Mouse (Mus musculus): ENCODE measurements around the gene Stx8. TPM values are rescaled to one million over a fixed set of nuclear protein-coding genes. Genes with fewer than 3 reads are reported as not detected.

Stx8 gene
- polyA plus RNA-seq, 1 experiment from 2014 or later = 68.5 TPM

DNA sequence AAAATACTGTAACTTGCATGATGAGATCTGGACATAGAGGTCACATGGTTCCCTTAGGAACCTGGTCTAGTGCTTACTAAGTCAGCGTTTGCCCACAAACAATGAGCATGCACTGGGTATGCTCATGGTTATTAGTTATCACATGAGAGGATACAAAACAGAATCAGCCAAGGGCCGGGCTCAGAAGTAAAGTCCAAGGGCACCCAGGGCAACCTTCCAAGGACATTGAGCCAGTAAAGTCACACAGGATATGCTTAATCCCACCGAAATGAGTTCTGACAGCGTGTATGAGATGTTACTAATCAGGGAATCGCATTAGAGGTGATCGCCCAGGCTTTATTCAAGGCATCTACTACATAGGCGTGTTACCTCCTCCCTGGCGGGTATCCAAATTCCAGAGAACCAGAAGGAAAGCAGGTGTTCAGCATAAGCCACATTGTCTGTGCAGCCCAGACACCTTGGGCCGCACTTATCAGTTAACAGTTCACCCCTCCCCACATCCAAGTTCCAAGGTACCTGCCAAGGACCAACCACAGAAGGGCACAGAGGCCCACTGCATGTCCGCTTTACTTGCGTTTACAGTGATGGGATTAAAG, 67.4 kb downstream of the Stx8 start:
- H3K4me3 ChIP-seq (ENCODE audit: low read depth, low read length) = no peak overlapping the region
- H3K36me3 ChIP-seq (ENCODE audit: control insufficient read depth, insufficient read depth, low read length) = no peaks in the 10 kb centered on the region
- H3K4me1 ChIP-seq (ENCODE audit: control insufficient read depth, insufficient read depth, low read length) = 0 out of 2 replicates have a peak, but pooled peaks cover 12% of the 10 kb centered on the region
- H3K27ac ChIP-seq (ENCODE audit: low read length) = no peak overlapping the region
- 73% methylated on average over 11 of the region's 11 CpGs for WGBS
- no peak overlapping the region for H3K9ac ChIP-seq (replicated peaks; ENCODE audit: low read depth, low read length)
- no peaks in the 10 kb centered on the region for H3K9me3 ChIP-seq (ENCODE audit: control insufficient read depth, low read depth, low read length)
- no peak for ATAC-seq (ENCODE audit: insufficient number of reproducible peaks, insufficient read depth, low FRiP score, low read depth)
- no peak overlapping the region for H3K4me2 ChIP-seq (replicated peaks; ENCODE audit: low read depth, low read length)
- no peaks in the 10 kb centered on the region for H3K27me3 ChIP-seq (ENCODE audit: control insufficient read depth, insufficient read depth, low read length)

DNA sequence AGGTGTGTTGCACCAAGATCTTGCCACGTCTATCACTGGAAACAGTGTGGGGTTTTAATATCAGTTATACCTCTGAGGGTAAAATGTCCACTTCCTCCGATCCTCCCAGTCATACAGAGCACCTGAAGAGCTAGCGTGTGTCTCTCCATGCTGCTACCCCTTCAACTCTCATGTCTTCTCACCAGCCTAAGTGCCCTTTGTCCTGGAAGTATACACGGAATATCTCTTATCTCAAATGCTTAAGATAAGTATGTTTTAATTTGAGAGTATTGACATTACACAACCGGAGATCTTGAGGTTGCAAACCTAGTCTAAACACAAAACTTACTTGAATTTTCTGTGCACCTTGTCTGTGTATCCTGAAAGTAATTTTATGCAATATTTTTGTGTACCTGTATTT, 68.4 kb downstream of the Stx8 start:
- no peak overlapping the region for H3K27ac ChIP-seq (ENCODE audit: low read length)
- WGBS = 68% methylated on average over 5 of the region's 5 CpGs
- ATAC-seq (ENCODE audit: insufficient number of reproducible peaks, insufficient read depth, low FRiP score, low read depth) = no peak
- H3K4me1 ChIP-seq (ENCODE audit: control insufficient read depth, insufficient read depth, low read length) = 0 out of 2 replicates have a peak, but pooled peaks cover 9% of the 10 kb centered on the region
- no peak overlapping the region for H3K4me3 ChIP-seq (ENCODE audit: low read depth, low read length)
- no peaks in the 10 kb centered on the region for H3K9me3 ChIP-seq (ENCODE audit: control insufficient read depth, low read depth, low read length)
- H3K27me3 ChIP-seq (ENCODE audit: control insufficient read depth, insufficient read depth, low read length) = no peaks in the 10 kb centered on the region
- no peak overlapping the region for H3K9ac ChIP-seq (replicated peaks; ENCODE audit: low read depth, low read length)
- no peak overlapping the region for H3K4me2 ChIP-seq (replicated peaks; ENCODE audit: low read depth, low read length)
- no peaks in the 10 kb centered on the region for H3K36me3 ChIP-seq (ENCODE audit: control insufficient read depth, insufficient read depth, low read length)

- WGBS = 84% methylated on average over 4 of the region's 4 CpGs
Measured at GRCm38 (mm10) chr11:68035303-68035891, 69.4 kb downstream of the Stx8 start.

GRCm38 (mm10) chr11:68036133-68036959, 70.4 kb downstream of the Stx8 start:
- Histone ChIP-seq H3K27me3 (ENCODE audit: control insufficient read depth, insufficient read depth, low read length) (no peaks in the 10 kb centered on the region), H3K9ac (replicated peaks; ENCODE audit: low read depth, low read length) (no peak overlapping the region), H3K27ac (ENCODE audit: low read length) (no peak overlapping the region), H3K4me3 (ENCODE audit: low read depth, low read length) (no peak overlapping the region), H3K9me3 (ENCODE audit: control insufficient read depth, low read depth, low read length) (no peaks in the 10 kb centered on the region), H3K36me3 (ENCODE audit: control insufficient read depth, insufficient read depth, low read length) (no peaks in the 10 kb centered on the region), H3K4me1 (ENCODE audit: control insufficient read depth, insufficient read depth, low read length) (0 out of 2 replicates have a peak, but pooled peaks cover 9% of the 10 kb centered on the region), H3K4me2 (replicated peaks; ENCODE audit: low read depth, low read length) (no peak overlapping the region)
- WGBS = 50% methylated on average over 20 of the region's 20 CpGs
- no peak for ATAC-seq (ENCODE audit: insufficient number of reproducible peaks, insufficient read depth, low FRiP score, low read depth)

More at GRCm38 (mm10) chr11:68035303-68035891, 69.4 kb downstream of the Stx8 start:
- no peak for ATAC-seq (ENCODE audit: insufficient number of reproducible peaks, insufficient read depth, low FRiP score, low read depth)
- Histone ChIP-seq H3K27ac (ENCODE audit: low read length) (no peak overlapping the region), H3K4me1 (ENCODE audit: control insufficient read depth, insufficient read depth, low read length) (0 out of 2 replicates have a peak, but pooled peaks cover 9% of the 10 kb centered on the region), H3K9me3 (ENCODE audit: control insufficient read depth, low read depth, low read length) (no peaks in the 10 kb centered on the region), H3K4me2 (replicated peaks; ENCODE audit: low read depth, low read length) (no peak overlapping the region), H3K4me3 (ENCODE audit: low read depth, low read length) (no peak overlapping the region), H3K9ac (replicated peaks; ENCODE audit: low read depth, low read length) (no peak overlapping the region), H3K36me3 (ENCODE audit: control insufficient read depth, insufficient read depth, low read length) (no peaks in the 10 kb centered on the region), H3K27me3 (ENCODE audit: control insufficient read depth, insufficient read depth, low read length) (no peaks in the 10 kb centered on the region)

DNA sequence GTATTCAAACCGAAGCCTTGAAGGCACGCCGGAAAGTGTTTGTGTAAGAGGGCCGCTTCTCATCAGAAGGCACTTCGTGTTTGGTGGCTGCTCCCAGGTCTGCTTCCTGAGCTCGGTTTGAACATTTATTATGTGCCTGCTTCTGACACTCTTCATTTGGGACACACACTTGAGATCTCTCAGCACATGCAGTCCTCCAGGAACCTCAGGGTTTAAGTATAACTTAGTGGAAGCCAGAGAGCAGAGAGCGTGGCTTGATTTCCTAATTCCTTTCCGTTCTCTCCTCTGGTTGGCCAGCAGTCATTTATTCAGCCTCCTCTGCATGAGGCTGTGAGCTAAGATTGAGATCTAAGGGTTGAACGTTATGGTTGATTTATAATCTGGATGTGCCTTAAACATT, 71.1 kb downstream of the Stx8 start:
- no peaks in the 10 kb centered on the region for H3K9me3 ChIP-seq (ENCODE audit: control insufficient read depth, low read depth, low read length)
- no peaks in the 10 kb centered on the region for H3K27me3 ChIP-seq (ENCODE audit: control insufficient read depth, insufficient read depth, low read length)
- no peak overlapping the region for H3K4me2 ChIP-seq (replicated peaks; ENCODE audit: low read depth, low read length)
- 57% methylated on average over 9 of the region's 9 CpGs for WGBS
- H3K27ac ChIP-seq (ENCODE audit: low read length) = no peak overlapping the region
- H3K9ac ChIP-seq (replicated peaks; ENCODE audit: low read depth, low read length) = no peak overlapping the region
- ATAC-seq (ENCODE audit: insufficient number of reproducible peaks, insufficient read depth, low FRiP score, low read depth) = no peak
- no peaks in the 10 kb centered on the region for H3K36me3 ChIP-seq (ENCODE audit: control insufficient read depth, insufficient read depth, low read length)
- H3K4me1 ChIP-seq (ENCODE audit: control insufficient read depth, insufficient read depth, low read length) = 0 out of 2 replicates have a peak, but pooled peaks cover 9% of the 10 kb centered on the region
- H3K4me3 ChIP-seq (ENCODE audit: low read depth, low read length) = no peak overlapping the region

DNA sequence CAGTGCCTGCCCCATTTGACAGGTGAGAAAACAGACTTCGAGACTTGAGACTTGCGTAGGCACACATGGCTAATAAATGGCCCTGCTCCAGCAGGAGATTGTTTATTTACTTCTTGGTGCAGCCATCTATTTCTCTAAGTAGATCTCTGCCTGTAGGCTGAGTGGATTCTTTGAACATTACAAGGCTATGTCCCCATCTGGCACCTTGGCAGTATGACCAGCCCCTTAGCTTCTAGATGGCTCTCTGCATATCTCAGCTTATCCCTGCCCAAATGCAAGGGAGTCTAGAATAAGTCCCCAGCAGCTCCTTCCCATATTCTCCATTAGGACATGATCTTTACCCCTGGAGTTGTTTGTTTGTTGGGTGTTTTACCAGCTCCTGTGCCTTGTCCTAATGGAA, 72.1 kb downstream of the Stx8 start:
- no peak overlapping the region for H3K9ac ChIP-seq (replicated peaks; ENCODE audit: low read depth, low read length)
- whole genome bisulfite sequencing = 78% methylated on average over 2 of the region's 2 CpGs
- no peak overlapping the region for H3K4me2 ChIP-seq (replicated peaks; ENCODE audit: low read depth, low read length)
- ATAC-seq (ENCODE audit: insufficient number of reproducible peaks, insufficient read depth, low FRiP score, low read depth) = no peak
- H3K4me3 ChIP-seq (ENCODE audit: low read depth, low read length) = no peak overlapping the region
- H3K4me1 ChIP-seq (ENCODE audit: control insufficient read depth, insufficient read depth, low read length) = 0 out of 2 replicates have a peak, but pooled peaks cover 9% of the 10 kb centered on the region
- no peaks in the 10 kb centered on the region for H3K9me3 ChIP-seq (ENCODE audit: control insufficient read depth, low read depth, low read length)
- H3K27ac ChIP-seq (ENCODE audit: low read length) = no peak overlapping the region
- H3K36me3 ChIP-seq (ENCODE audit: control insufficient read depth, insufficient read depth, low read length) = no peaks in the 10 kb centered on the region
- no peaks in the 10 kb centered on the region for H3K27me3 ChIP-seq (ENCODE audit: control insufficient read depth, insufficient read depth, low read length)

DNA sequence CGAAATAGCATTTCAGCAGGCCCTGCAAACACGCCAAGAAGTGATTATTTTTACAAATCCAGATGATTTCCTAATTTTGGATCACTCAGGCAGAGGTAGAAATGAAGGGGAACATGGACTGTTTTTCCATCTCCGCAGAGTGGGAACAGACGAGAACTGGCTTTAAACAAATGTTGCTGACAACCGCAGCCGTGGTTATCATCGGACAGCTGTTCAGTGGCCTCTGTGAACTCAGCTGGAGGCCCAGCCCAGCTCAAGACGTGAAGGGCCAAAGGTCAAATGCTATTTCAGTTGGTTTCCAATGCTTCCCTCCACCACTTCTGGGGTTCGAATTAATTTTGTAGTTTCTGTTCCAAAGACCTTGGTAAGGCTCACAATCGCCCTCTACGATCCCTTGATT, 78.2 kb downstream of the Stx8 start:
- H3K9me3 ChIP-seq (ENCODE audit: control insufficient read depth, low read depth, low read length) = no peaks in the 10 kb centered on the region
- no peak for ATAC-seq (ENCODE audit: insufficient number of reproducible peaks, insufficient read depth, low FRiP score, low read depth)
- 30% methylated on average over 11 of the region's 11 CpGs for WGBS
- H3K4me3 ChIP-seq (ENCODE audit: low read depth, low read length) = no peak overlapping the region
- H3K4me2 ChIP-seq (replicated peaks; ENCODE audit: low read depth, low read length) = no peak overlapping the region
- no peaks in the 10 kb centered on the region for H3K27me3 ChIP-seq (ENCODE audit: control insufficient read depth, insufficient read depth, low read length)
- H3K4me1 ChIP-seq (ENCODE audit: control insufficient read depth, insufficient read depth, low read length) = peaks cover 7% of the 10 kb centered on the region
- H3K36me3 ChIP-seq (ENCODE audit: control insufficient read depth, insufficient read depth, low read length) = no peaks in the 10 kb centered on the region
- H3K9ac ChIP-seq (replicated peaks; ENCODE audit: low read depth, low read length) = no peak overlapping the region
- no peak overlapping the region for H3K27ac ChIP-seq (ENCODE audit: low read length)

DNA sequence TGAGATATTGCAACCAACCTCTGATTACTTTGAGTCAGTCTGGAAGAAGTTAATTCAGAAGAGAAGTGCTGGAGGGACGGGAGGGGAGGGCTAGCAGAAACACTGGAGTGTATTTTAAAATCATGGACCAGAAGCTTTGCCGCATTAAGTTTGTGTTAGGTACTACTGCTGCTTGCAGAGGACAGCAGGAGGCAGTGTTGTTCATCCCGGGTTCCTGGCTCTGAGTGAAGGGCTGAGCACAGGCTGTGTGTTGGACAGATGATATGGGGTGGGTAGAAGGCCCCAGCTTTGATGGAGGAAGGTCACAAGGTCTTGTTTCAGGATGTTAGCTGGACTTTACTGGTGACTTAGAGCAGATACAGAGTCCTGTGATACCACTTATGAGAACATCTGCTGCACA, 80.9 kb downstream of the Stx8 start:
- no peak overlapping the region for H3K9ac ChIP-seq (replicated peaks; ENCODE audit: low read depth, low read length)
- no peaks in the 10 kb centered on the region for H3K36me3 ChIP-seq (ENCODE audit: control insufficient read depth, insufficient read depth, low read length)
- H3K4me2 ChIP-seq (replicated peaks; ENCODE audit: low read depth, low read length) = no peak overlapping the region
- H3K4me1 ChIP-seq (ENCODE audit: control insufficient read depth, insufficient read depth, low read length) = peaks cover 21% of the 10 kb centered on the region
- no peaks in the 10 kb centered on the region for H3K27me3 ChIP-seq (ENCODE audit: control insufficient read depth, insufficient read depth, low read length)
- no peaks in the 10 kb centered on the region for H3K9me3 ChIP-seq (ENCODE audit: control insufficient read depth, low read depth, low read length)
- H3K27ac ChIP-seq (ENCODE audit: low read length) = no peak overlapping the region
- no peak overlapping the region for H3K4me3 ChIP-seq (ENCODE audit: low read depth, low read length)
- ATAC-seq (ENCODE audit: insufficient number of reproducible peaks, insufficient read depth, low FRiP score, low read depth) = no peak
- WGBS = 52% methylated on average over 3 of the region's 3 CpGs

Data from stomach, embryonic 14.5 days (tissue).